Mouse (Mus musculus) bone marrow macrophage, adult 2 months (primary cell): Measurements from ENCODE around the gene Gfm2. TPM values are rescaled to one million over a fixed set of nuclear protein-coding genes. Genes with fewer than 3 reads are reported as not detected.

ENCODE experiments used
- H3K27ac ChIP-seq: 2 replicates; pipeline ENCODE4 v1.5.1; 2012; ENCODE audit warnings: low read depth, low read length; ENCODE audit not compliant: insufficient read depth
- H3K4me1 ChIP-seq: 2 replicates; pipeline ENCODE4 v1.6.1; 2012; ENCODE audit warnings: low read length; ENCODE audit not compliant: control insufficient read depth, insufficient read depth
- H3K4me3 ChIP-seq: 2 replicates; pipeline ENCODE4 v1.5.1; 2012; ENCODE audit warnings: mild to moderate bottlenecking, low read length, moderate library complexity; ENCODE audit not compliant: insufficient read depth
- CTCF ChIP-seq: IDR thresholded peaks from 2 replicates; pipeline ENCODE4 v1.5.1; 2012; ENCODE audit warnings: low read depth, mild to moderate bottlenecking, low read length, moderate library complexity
- POLR2A ChIP-seq: IDR thresholded peaks from 2 replicates; pipeline ENCODE4 v1.6.1; 2012; ENCODE audit warnings: mild to moderate bottlenecking, low read depth, low read length, borderline replicate concordance
- polyA plus RNA-seq: library from polyadenylated mRNA; stranded (reverse); fragments of >200 nt; gene quantifications from 2 replicates; pipeline ENCODE4 v1.2.4, GENCODE M21; 2012; ENCODE audit not compliant: missing spikeins, insufficient read depth, insufficient read length

The Gfm2 gene
- polyA plus RNA-seq, 1 experiment, result 24.4 TPM

DNA sequence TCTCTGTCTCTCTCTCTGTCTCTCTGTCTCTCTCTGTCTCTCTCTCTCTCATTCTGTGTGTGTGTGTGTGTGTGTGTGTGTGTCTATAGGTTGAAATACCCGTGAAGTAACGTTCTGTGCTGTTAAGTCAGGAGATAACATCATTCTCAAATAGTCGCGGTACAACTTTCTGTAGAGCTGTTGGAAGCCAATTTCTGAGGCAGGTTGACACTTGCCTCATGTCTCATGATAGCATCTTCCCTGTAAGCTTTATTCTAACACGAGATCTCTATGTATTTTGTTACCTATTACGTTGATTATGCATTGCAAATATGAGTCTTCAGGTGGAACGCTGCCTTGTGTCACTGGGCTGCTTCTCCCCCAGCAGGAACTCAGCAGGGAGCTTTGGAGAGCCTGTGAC lies 4.6 kb downstream of the Gfm2 start:
- Histone ChIP-seq H3K4me3 (no peak overlapping the region), H3K4me1 (no peaks in the 10 kb centered on the region), H3K27ac (no peak overlapping the region)
- TF ChIP-seq CTCF, result no peak
- TF ChIP-seq POLR2A, result no peak

DNA sequence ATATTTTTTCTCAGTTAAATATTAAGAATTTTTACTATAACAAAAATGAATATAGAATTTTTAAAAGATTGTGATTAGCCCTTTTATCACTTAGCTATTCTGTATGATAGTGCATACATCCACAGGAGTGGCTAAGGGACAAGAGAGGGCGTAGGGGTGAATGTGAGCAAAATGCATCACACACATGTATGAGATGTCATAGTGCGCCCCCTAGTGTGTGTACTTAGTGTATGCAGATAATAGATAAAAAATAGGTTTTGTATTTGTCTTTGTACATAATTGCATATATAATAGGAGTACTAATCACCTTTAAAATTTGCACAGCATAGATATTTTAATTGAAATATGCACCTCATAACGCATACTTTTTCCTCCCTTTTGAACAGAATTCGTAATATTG lies 8.1 kb downstream of the Gfm2 start:
- TF ChIP-seq CTCF (no peak), POLR2A (no peak)
- Histone ChIP-seq H3K4me1 (no peaks in the 10 kb centered on the region), H3K4me3 (no peak overlapping the region), H3K27ac (no peak overlapping the region)

DNA sequence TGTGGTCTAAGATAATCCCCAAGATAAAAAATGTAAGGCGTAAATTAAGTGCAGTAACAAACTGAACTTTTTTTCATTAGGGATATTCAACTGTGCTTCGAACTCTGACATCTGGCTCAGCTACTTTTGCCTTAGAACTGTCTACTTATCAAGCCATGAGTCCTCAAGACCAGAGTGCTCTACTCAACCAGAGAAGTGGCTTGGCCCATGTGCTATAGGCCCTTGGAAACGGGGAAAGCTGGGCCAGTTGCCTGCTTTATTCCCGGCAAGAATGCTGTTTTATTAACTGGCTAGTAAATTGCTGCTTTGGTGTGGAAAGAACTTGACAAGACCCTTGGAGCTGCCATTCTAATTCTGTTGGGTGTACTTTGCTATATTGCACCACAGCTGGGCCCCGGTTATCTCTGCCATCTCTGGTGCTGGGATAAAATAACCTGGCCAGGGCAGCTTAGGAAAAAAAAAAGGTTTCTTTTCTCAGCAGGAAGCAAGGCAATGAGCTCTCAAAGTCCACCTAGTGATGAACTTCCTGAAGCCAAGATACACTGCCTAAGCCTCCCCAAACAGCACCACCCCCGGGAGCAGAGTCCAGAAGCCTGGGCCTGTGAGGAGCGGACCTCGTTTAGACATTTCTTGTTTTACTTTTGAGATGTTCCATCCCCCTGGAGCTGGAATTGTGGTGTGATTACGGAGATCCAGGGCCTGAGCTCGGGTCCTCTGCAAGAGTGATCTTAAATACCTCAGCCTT lies 38.0 kb downstream of the Gfm2 start:
- H3K4me1 ChIP-seq, result no peaks in the 10 kb centered on the region
- H3K27ac ChIP-seq, result no peak overlapping the region
- H3K4me3 ChIP-seq, result no peak overlapping the region
- no peak for TF ChIP-seq POLR2A
- TF ChIP-seq CTCF, result no peak

DNA sequence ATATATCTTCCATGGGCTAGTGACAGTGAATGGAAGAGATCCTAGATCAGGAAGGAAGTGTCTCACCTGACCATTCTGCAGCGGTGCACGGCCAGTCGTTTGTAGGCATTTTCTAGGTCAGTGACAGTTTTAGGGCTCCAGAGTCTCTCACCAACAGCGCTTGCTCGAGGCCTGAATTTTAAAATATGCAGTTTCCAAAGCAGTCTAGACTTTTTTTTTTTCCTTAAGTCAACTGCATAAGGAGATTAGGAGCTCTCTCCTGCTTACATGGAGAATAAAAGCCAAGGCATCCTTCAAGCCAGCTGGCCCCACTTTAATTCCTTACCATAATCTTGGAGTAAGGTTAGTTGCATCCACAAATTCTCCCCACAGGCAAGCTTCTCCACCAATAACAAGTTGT lies 39.0 kb downstream of the Gfm2 start:
- TF ChIP-seq CTCF (no peak), POLR2A (no peak)
- H3K27ac ChIP-seq, result no peak overlapping the region
- H3K4me1 ChIP-seq, result no peaks in the 10 kb centered on the region
- no peak overlapping the region for H3K4me3 ChIP-seq

DNA sequence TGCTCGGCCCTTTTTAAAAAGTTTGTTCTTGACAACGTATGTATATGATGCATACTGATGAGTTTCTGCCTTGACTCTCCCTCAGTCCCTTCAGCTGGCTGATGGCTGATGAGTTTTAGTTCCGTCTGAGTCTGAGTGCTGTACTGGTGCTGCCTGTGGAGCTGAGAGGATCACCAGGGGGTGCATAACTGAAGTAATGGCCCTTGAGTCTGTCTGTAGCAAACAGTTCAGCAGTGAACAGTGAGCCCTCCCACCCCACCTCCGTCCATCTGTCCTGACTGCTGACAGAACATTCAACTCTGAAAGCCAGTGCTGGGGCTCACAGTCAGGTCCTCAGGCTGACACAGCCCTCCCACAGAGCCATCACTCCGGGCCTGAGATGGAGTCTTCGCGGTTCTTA lies 41.2 kb downstream of the Gfm2 start:
- Histone ChIP-seq H3K27ac (no peak overlapping the region), H3K4me1 (no peaks in the 10 kb centered on the region)
- TF ChIP-seq CTCF (no peak), POLR2A (no peak)

DNA sequence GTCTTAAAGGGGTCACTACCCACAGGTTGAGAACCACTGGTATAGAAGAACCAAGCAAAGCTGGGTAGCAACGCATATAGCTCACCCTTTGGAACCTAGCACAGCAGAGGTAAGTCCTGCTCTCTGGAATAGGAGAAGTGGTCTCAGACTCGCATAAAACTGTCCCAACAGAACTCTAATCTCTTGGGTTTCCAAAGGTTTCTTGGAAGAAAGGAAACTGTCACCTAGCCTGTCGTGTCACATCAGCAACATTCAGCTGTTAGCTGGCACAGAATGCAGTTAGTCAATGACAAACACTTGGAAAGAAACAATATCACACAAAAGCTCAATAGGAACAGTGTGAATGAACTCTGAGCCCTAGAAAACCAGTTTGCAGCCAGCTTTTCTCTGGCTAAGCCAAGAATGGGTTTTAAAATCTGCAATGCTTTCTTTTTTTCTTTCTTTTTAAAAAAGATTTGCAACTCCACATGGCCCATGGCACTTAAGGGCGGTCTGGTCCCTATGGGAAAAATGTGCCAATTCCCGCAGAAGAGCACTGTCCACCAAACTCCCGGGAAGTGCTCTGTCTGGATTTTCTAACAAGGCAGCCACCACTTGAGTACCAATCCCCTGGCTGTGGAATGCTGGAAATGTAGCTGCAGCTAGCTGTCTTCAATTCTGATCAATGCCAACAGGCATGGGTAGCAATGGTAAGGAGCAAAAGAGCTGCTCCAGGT lies 42.5 kb downstream of the Gfm2 start:
- no peak overlapping the region for H3K4me3 ChIP-seq
- no peak for TF ChIP-seq POLR2A
- TF ChIP-seq CTCF, result no peak
- no peaks in the 10 kb centered on the region for H3K4me1 ChIP-seq
- no peak overlapping the region for H3K27ac ChIP-seq

More for the DNA sequence above, 41.2 kb downstream of the Gfm2 start:
- no peak overlapping the region for H3K4me3 ChIP-seq

DNA sequence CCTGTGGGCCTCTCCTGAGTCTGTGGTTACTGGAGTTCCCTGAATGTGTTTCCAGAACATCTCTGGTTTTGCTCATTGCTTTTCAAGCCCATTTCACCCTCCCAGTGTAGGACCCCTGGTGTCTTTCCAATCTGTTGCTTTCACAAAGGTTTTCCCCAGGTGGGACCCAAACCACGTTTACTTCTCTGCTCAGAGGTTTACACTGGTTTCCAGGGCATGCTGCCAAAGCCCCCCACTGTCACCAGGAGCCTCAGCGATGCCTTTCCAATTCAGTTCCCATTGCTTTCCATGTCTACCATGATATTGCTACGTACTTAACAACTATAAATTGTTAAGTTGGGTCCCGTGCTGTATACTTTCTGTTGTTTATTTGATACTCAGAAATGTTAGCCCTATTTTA lies 45.1 kb downstream of the Gfm2 start:
- TF ChIP-seq POLR2A (no peak), CTCF (no peak)
- peaks cover 16% of the 10 kb centered on the region for H3K4me1 ChIP-seq
- no peak overlapping the region for H3K4me3 ChIP-seq
- no peak overlapping the region for H3K27ac ChIP-seq

DNA sequence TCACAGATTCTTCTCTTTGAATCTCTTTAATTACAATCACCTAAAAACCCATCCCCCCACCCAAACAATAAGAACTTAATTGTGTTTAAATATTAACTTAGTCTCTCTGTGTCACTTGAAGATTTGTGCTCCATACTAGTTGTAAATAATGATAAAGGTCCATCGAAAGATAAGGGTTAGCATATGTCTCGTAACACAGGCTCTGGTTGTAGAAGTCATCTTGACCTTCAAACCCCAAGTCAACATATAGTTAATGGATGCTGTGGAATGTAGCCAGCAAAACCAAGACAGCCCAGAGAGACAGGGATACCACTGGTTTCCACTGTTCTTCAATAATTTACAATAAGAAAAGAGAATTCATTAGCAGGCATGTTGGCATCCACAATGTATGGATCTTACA lies 46.4 kb downstream of the Gfm2 start:
- no peak overlapping the region for H3K27ac ChIP-seq
- H3K4me1 ChIP-seq, result peaks cover 23% of the 10 kb centered on the region
- H3K4me3 ChIP-seq, result no peak overlapping the region
- TF ChIP-seq POLR2A, result no peak
- no peak for TF ChIP-seq CTCF

DNA sequence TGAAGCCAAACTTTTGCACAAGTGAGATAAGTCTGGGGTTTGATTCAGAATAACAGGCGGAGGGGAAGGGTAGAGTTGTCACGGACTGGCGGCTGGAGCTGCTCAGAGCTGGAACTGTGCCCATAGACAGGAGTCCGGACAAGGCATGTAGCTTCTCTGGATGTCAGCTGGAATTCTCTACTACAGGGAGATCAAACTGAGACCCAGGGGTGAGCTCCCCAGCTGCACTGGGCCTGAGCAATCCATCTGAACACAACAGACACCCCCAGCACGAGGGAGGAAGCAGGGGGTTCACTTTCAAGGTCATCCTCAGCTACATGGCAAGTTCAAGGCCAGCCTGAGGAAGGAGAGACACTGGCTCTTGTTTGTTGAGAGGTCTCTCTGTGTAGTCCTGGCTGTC lies 46.9 kb downstream of the Gfm2 start:
- H3K4me1 ChIP-seq, result peaks cover 27% of the 10 kb centered on the region
- H3K27ac ChIP-seq, result no peak overlapping the region
- TF ChIP-seq CTCF, result no peak
- no peak for TF ChIP-seq POLR2A
- H3K4me3 ChIP-seq, result no peak overlapping the region

DNA sequence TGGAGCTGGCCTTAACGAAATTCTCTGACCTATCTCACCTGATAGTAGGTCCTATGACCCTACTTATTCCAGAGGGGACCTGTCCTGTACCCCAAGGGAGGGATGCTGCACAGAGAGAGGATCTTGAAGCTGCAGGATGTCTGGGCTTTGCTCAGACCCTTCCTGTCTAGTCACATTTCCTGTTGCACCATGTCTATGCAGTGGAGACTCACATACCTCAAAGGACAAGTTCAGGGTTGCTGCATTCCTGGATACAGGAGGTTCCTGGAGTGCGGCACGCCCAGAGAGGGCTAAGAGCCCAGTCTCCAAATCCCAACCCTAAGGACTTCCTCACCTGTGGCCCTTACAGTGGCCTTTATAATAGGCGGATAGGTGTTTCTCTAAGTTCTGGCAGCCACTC lies 48.6 kb downstream of the Gfm2 start:
- TF ChIP-seq CTCF (no peak), POLR2A (no peak)
- Histone ChIP-seq H3K4me3 (no peak overlapping the region), H3K27ac (no peak overlapping the region), H3K4me1 (peaks cover 31% of the 10 kb centered on the region)
